Mouse (Mus musculus) E14TG2a.4 (cell line): Measurements from ENCODE around the gene Sult1e1.

Source experiments
- CTCF ChIP-seq: conservative IDR thresholded peaks from 2 replicates; pipeline ENCODE4 v1.5.1; 2014; ENCODE audit warnings: low read length
- POU5F1 ChIP-seq: IDR thresholded peaks from 2 replicates; pipeline ENCODE4 v1.6.1; 2014; ENCODE audit warnings: low read length, borderline replicate concordance

DNA sequence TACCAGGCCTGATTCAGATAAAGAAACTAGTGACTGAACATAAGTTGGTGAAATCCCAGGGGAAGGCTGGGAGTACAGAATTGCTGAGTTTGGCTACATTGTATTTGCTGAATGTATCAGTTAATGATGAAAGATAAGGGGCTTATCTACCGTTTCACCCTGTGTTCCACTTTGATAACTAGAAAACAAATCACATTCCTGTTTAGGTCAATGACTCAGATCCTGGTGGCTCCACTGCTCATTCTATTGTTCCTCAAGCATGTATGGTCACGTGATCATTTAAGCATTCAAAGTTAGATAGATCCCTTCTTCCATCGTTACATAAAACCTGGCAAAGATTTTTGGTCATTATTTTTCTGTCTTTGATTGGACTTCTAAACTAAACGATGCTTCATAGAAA, 28.9 kb downstream of the Sult1e1 start:
- TF ChIP-seq CTCF (no peak), POU5F1 (no peak)
